Mouse (Mus musculus): ENCODE data around the gene Stip1. TPM values are rescaled to one million over a fixed set of nuclear protein-coding genes. Genes with fewer than 3 reads are reported as not detected.

The Stip1 gene
- total and polyA plus RNA-seq, 3 experiments = 178 to 314 (median 202) TPM

DNA sequence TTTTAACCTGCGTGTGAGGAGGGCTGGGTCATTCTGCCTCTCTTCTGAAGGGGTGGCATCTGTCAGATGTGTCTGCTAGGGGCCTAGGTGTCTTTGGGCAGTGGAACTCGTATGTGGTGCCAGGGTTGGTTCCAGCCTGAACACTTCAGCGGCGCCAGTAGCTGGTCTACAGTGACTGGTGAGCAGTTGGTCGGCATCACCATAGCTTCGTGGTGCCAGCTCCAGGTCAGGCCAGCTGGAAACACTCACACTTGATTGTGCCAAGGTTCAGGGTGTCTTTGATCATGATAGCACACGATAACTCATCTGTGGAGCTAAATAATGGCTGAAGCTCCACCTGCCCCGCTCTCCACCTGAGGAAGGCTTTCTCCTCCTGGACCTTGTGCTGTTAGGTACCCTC lies 23.1 kb upstream of the Stip1 start:
- dilution Hi-C loops (cut with MboI; ENCODE audit: extremely low pct_ligation_motif_present, extremely low pct_unique_long_range_greater_than_20kb, low sequenced_read_pairs) = no loop called here
- no peaks in the 10 kb centered on the region for H3K79me2 ChIP-seq (replicated peaks; ENCODE audit: control insufficient read depth, extremely low read depth, insufficient read depth, poor library complexity, severe bottlenecking)
- H3K9me3 ChIP-seq (replicated peaks; ENCODE audit: low read length) = no peaks in the 10 kb centered on the region
- DNase-seq (ENCODE audit: extremely low read depth) = no peak
- H3K4me1 ChIP-seq (ENCODE audit: control insufficient read depth in 1 of 2, insufficient read depth in 2 of 2) = peaks cover 11 to 16% of the 10 kb centered on the region in 2 experiments
- TF ChIP-seq ETS1 (conservative IDR thresholded peaks at IDR 0.05; ENCODE audit: low read depth, low read length) (no peak), PAX5 (IDR thresholded peaks at IDR 0.05; ENCODE audit: low read length) (no peak), SIN3A (IDR thresholded peaks at IDR 0.05; ENCODE audit: low read length) (no peak), MAX (IDR thresholded peaks at IDR 0.05; ENCODE audit: low read length) (no peak), UBTF (IDR thresholded peaks at IDR 0.05; ENCODE audit: low read depth, low read length) (no peak), E2F4 (IDR thresholded peaks at IDR 0.05; ENCODE audit: insufficient replicate concordance, low read depth, low read length) (no peak), NELFE (IDR thresholded peaks at IDR 0.05; ENCODE audit: low read depth, low read length) (no peak), MEF2A (IDR thresholded peaks at IDR 0.05; ENCODE audit: borderline replicate concordance, low read depth, low read length) (no peak), BHLHE40 (IDR thresholded peaks at IDR 0.05; ENCODE audit: low read depth, low read length) (no peak), ELF1 (IDR thresholded peaks at IDR 0.05; ENCODE audit: low read depth, low read length) (no peak)
- no peak overlapping the region for H3K4me2 ChIP-seq (ENCODE audit: insufficient read depth, low read depth, poor library complexity, severe bottlenecking)
- no peak overlapping the region for H3K9ac ChIP-seq (ENCODE audit: insufficient read depth, low read depth)
- in situ Hi-C loops (cut with MboI; ENCODE audit: low pct_ligation_motif_present, low pct_unique_long_range_greater_than_20kb, low sequenced_read_pairs) = loop anchor here (25.0 kb wide), 1 partner anchor 349 kb away; the partner anchor contains the start of gene 2700081O15Rik
- no peak overlapping the region for H3K27ac ChIP-seq (ENCODE audit: insufficient read depth, low read depth)
- no peaks in the 10 kb centered on the region for H3K36me3 ChIP-seq (replicated peaks in 1 of 2; ENCODE audit: control insufficient read depth in 1 of 2, insufficient read depth in 1 of 2, low read length in 1 of 2)
- no peak overlapping the region for H3K4me3 ChIP-seq (replicated peaks in 1 of 3; ENCODE audit: low read depth in 2 of 3, low read length in 2 of 3, poor library complexity in 1 of 3)
- peaks cover 63% of the 10 kb centered on the region for H3K27me3 ChIP-seq (replicated peaks)

DNA sequence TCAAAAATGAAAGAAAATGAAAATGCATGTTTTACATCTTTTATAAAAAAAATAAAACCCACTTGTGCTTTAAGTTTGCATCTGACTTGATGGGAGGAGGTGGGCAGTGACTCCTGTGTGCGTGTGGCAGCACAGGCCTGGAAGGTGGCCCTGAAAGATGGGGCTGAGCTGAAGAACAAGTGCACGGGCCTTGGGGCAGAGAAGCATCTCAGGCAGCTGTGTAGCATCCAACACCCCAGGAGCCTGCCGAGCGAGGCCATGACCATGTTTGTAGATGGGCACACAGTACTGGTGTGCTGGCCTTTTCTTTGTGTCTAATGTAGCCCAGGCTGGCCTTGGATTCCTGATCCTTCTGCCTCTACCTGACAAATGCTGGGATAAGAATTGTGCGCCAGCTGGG lies 22.3 kb upstream of the Stip1 start:
- dilution Hi-C loops (cut with MboI; ENCODE audit: extremely low pct_ligation_motif_present, extremely low pct_unique_long_range_greater_than_20kb, low sequenced_read_pairs) = no loop called here
- H3K27ac ChIP-seq (ENCODE audit: insufficient read depth, low read depth) = no peak overlapping the region
- H3K79me2 ChIP-seq (replicated peaks; ENCODE audit: control insufficient read depth, extremely low read depth, insufficient read depth, poor library complexity, severe bottlenecking) = no peaks in the 10 kb centered on the region
- TF ChIP-seq SMC3 (IDR thresholded peaks at IDR 0.05; ENCODE audit: low read depth, low read length) = no peak
- no peak for TF ChIP-seq USF1 (IDR thresholded peaks at IDR 0.05; ENCODE audit: low read depth, low read length)
- no peak for TF ChIP-seq SIN3A (IDR thresholded peaks at IDR 0.05; ENCODE audit: low read length)
- no peak for TF ChIP-seq BHLHE40 (IDR thresholded peaks at IDR 0.05; ENCODE audit: low read depth, low read length)
- no peak for TF ChIP-seq MAX (IDR thresholded peaks at IDR 0.05; ENCODE audit: low read length)
- TF ChIP-seq EP300 (IDR thresholded peaks at IDR 0.05; ENCODE audit: low read length) = no peak
- no peak for TF ChIP-seq GABPA (IDR thresholded peaks at IDR 0.05; ENCODE audit: insufficient replicate concordance, low read depth, low read length)
- TF ChIP-seq MAFK (IDR thresholded peaks at IDR 0.05; ENCODE audit: insufficient replicate concordance, low read length) = no peak
- no peak for TF ChIP-seq ZNF384 (IDR thresholded peaks at IDR 0.05; ENCODE audit: low read depth, low read length)
- no peak for TF ChIP-seq ZKSCAN1 (IDR thresholded peaks at IDR 0.05; ENCODE audit: borderline replicate concordance, low read depth, low read length)
- no peak for TF ChIP-seq TCF12 (IDR thresholded peaks at IDR 0.05; ENCODE audit: low read depth, low read length)
- no peak for TF ChIP-seq MAZ (IDR thresholded peaks at IDR 0.05; ENCODE audit: low read depth, low read length)
- no peak for TF ChIP-seq MYC (IDR thresholded peaks at IDR 0.05; ENCODE audit: low read depth, low read length)
- TF ChIP-seq ZMIZ1 (IDR thresholded peaks at IDR 0.05; ENCODE audit: low read depth, low read length) = no peak
- H3K4me3 ChIP-seq (replicated peaks in 1 of 3; ENCODE audit: low read depth in 2 of 3, low read length in 2 of 3, poor library complexity in 1 of 3) = no peak overlapping the region
- no peak overlapping the region for H3K4me2 ChIP-seq (ENCODE audit: insufficient read depth, low read depth, poor library complexity, severe bottlenecking)
- no peaks in the 10 kb centered on the region for H3K9me3 ChIP-seq (replicated peaks; ENCODE audit: low read length)
- peaks cover 65% of the 10 kb centered on the region for H3K27me3 ChIP-seq (replicated peaks)
- H3K36me3 ChIP-seq (replicated peaks in 1 of 2; ENCODE audit: control insufficient read depth in 1 of 2, insufficient read depth in 1 of 2, low read length in 1 of 2) = no peaks in the 10 kb centered on the region
- H3K4me1 ChIP-seq (ENCODE audit: control insufficient read depth in 1 of 2, insufficient read depth in 2 of 2) = peaks cover 11 to 22% of the 10 kb centered on the region in 2 experiments
- in situ Hi-C loops (cut with MboI; ENCODE audit: low pct_ligation_motif_present, low pct_unique_long_range_greater_than_20kb, low sequenced_read_pairs) = loop anchor here (25.0 kb wide), 1 partner anchor 350 kb away; the partner anchor contains the start of gene 2700081O15Rik
- no peak overlapping the region for H3K9ac ChIP-seq (ENCODE audit: insufficient read depth, low read depth)
- DNase-seq (ENCODE audit: extremely low read depth) = no peak
